Mouse (Mus musculus) testis, adult 2 months (tissue): Measurements from ENCODE around the gene Srsf11.

Experiments used
- CTCF ChIP-seq: fragments of 200-500 bp; IDR thresholded peaks from 2 replicates; pipeline ENCODE4 v1.5.1; 2012; ENCODE audit warnings: low read depth, mild to moderate bottlenecking, inconsistent platforms, low read length, moderate library complexity; ENCODE audit not compliant: control insufficient read depth, insufficient read depth, insufficient replicate concordance
- POLR2A ChIP-seq: fragments of 200-500 bp; IDR thresholded peaks from 2 replicates; pipeline ENCODE4 v1.6.1; 2012; ENCODE audit warnings: low read depth, mild to moderate bottlenecking, inconsistent platforms, low read length, moderate library complexity; ENCODE audit not compliant: control insufficient read depth

DNA sequence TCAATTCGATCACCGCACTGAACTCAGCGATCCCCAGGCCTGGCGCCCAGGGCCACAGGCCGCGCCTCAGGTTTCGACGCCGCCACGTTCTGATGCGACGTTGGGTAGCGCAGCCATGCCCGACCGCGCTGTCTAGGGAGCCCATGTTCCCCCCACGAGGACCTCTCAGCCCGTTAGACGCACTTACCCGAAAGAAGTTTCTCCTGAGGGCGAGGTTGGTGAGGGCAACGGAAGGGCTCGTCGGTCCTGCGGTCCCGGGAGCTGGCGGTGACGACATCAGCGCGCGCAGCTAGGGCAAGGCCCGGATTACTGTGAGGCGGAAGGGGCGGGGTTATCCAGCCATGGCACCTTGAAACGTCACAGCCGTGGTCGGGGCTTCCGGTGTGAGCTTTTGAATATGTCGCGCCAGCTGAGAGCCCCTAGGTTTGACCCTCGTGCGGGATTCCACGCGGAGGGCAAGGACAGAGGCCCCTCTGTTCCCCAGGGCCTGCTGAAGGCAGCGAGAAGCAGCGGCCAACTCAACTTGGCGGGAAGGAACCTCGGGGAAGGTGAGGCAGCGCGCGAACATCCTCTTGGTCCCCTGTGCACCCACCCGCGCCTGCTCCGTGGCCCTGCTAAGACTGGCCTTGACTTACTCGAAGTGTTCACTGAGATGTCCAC lies at the start of gene Srsf11, which contains the start of gene Lrrc40:
- TF ChIP-seq CTCF (no peak), POLR2A (peak; percentile 96)
